Mouse (Mus musculus) c-Kit-positive CD71-negative TER-119-negative erythroid progenitor cells, embryonic 14.5 days (primary cell): ENCODE data around the gene Fmc1.
A peak's percentile ranks its signal among the peaks of the same experiment; 100 is the strongest.
"Not testable (repeated sequence)": the region's sequence is repeated elsewhere in the genome, so short reads cannot be mapped to it uniquely, and the experiment has no call there.

Experiments used
- DNase-seq: peaks from one replicate; pipeline ENCODE4 v3.0.0-alpha.2; 2013; ENCODE audit warnings: low read depth

The Fmc1 gene

GRCm38 (mm10) chr6:38533428-38534405 is at the start of gene Fmc1:
Gene Fmc1, plus strand, starts transcription at chr6:38533502.
- DNase-seq, result peak; percentile 98

GRCm38 (mm10) chr6:38492550-38492949 is 40.8 kb upstream of the Fmc1 start:
- DNase-seq, result peak; percentile 37

- no peak for DNase-seq
Observed at GRCm38 (mm10) chr6:38495641-38496040, 37.7 kb upstream of the Fmc1 start.

- DNase-seq, result no peak
Observed at GRCm38 (mm10) chr6:38512096-38512495, 21.2 kb upstream of the Fmc1 start.

GRCm38 (mm10) chr6:38512830-38513229 is 20.5 kb upstream of the Fmc1 start:
- DNase-seq, result no peak

- no peak for DNase-seq
Observed at GRCm38 (mm10) chr6:38515201-38515600, 18.1 kb upstream of the Fmc1 start.

GRCm38 (mm10) chr6:38523851-38524250 is 9.5 kb upstream of the Fmc1 start:
- no peak for DNase-seq

- no peak for DNase-seq
Observed at GRCm38 (mm10) chr6:38531211-38531820, 2.0 kb upstream of the Fmc1 start.

GRCm38 (mm10) chr6:38532500-38533420 is 542 bp upstream of the Fmc1 start:
- no peak for DNase-seq

GRCm38 (mm10) chr6:38534640-38535365 is 1.5 kb downstream of the Fmc1 start:
- peak; percentile 97 for DNase-seq

- no peak for DNase-seq
Observed at GRCm38 (mm10) chr6:38535366-38535690, 2.0 kb downstream of the Fmc1 start.

GRCm38 (mm10) chr6:38535788-38536187 is 2.5 kb downstream of the Fmc1 start:
- DNase-seq, result no peak

- not testable (repeated sequence) for DNase-seq
Observed at GRCm38 (mm10) chr6:38544141-38544540, 10.8 kb downstream of the Fmc1 start.

GRCm38 (mm10) chr6:38547005-38547404 is 13.7 kb downstream of the Fmc1 start:
- DNase-seq, result not testable (repeated sequence)

GRCm38 (mm10) chr6:38547707-38548106 is 14.4 kb downstream of the Fmc1 start:
- DNase-seq, result no peak

GRCm38 (mm10) chr6:38548595-38548994 is 15.3 kb downstream of the Fmc1 start:
- DNase-seq, result not testable (repeated sequence)

GRCm38 (mm10) chr6:38549840-38550239 is 16.5 kb downstream of the Fmc1 start:
- DNase-seq, result not testable (repeated sequence)

GRCm38 (mm10) chr6:38550250-38551061 is 17.2 kb downstream of the Fmc1 start:
- peak; percentile 60 for DNase-seq

GRCm38 (mm10) chr6:38551062-38551988 is 18.0 kb downstream of the Fmc1 start, which contains the start of gene Luc7l2:
Gene Luc7l2, plus strand, starts transcription at chr6:38551334.
- DNase-seq, result peak; percentile 93
